Mouse (Mus musculus) erythroblast, adult 5-6 weeks (primary cell): ENCODE measurements around the gene Krtap4-2. TPM values are rescaled to one million over a fixed set of nuclear protein-coding genes. Genes with fewer than 3 reads are reported as not detected.
"Not testable (repeated sequence)": the region's sequence is repeated elsewhere in the genome, so short reads cannot be mapped to it uniquely, and the experiment has no call there.

Experiments used
- ATAC-seq: replicated peaks from 2 replicates; pipeline ENCODE4 v1.8.0; 2016; ENCODE audit warnings: moderate number of reproducible peaks, mild to moderate bottlenecking, moderate TSS enrichment, inconsistent platforms; ENCODE audit not compliant: poor library complexity, low FRiP score, severe bottlenecking
- total RNA-seq, 2 experiments: library from RNA; stranded (forward) in 1 of 2; stranded (reverse) in 1 of 2; fragments of 150-400 nt in 1 of 2; fragments of 200-764, 138-1000 nt in 1 of 2; gene quantifications; 2 replicates each; pipeline versions ENCODE4 v1.2.3 to v1.2.4; 2015 to 2017; ENCODE audit warnings: low replicate concordance in 2 of 2

The Krtap4-2 gene
- total RNA-seq, 2 experiments from 2014 or later: not detected

DNA sequence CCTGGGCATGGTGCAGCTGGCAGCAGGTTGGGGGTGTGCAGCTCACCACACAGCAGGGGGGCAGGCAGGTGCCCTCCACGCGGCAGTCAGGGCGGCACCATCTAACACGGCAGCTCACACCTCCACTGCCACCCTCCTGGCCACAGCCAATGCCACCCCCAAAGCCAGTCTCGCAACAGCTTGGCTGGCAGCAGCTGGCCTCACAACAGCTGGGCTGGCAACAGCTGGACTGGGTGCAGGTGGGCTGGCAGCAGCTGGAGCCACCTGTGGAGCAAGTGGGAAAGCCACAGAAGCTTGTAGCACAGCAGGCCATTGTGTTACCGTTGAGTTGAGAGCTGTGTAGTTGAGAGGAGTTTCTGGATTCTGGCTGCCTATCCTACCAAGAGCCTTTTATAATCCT, 37.1 kb downstream of the Krtap4-2 start, which contains the start of gene Krtap9-3:
Gene Krtap9-3 (minus strand): TSS at position 364 of the 400 bp plus-strand sequence.
- not testable (repeated sequence) for ATAC-seq

- no peak for ATAC-seq
Observed at GRCm38 (mm10) chr11:99590981-99591380, 43.9 kb downstream of the Krtap4-2 start, which contains the start of gene Krtap1-3. Krtap1-3 (minus strand) TSS chr11:99591339.

DNA sequence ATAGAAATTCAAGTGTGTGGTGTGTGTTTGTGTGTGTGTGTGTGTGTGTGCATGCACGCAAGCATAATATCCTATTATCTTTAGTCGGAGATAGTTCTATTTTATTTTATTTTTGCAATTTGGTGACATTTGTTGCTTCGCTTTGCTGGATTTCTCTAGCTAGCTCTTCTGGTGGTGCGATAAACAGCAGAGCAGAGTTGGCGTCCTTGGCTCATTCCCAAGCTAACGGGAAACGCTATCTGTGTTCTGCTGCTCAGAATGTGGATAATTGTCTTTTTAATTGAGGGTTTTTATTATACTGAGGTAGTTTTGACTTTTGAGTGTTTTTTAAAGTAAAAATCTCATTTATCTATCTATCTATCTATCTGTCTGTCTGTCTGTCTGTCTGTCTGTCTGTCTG, 49.8 kb downstream of the Krtap4-2 start:
- ATAC-seq: no peak

Other genes starting within 250 kb of the Krtap4-2 start
Only the 30 nearest of the 39 such genes appear.
- gene Krt23, start 141.9 kb downstream of the Krtap4-2 start, total RNA-seq (2015; ENCODE audit: low replicate concordance): not detected in 2 replicates
- gene Krt23, start 141.9 kb downstream of the Krtap4-2 start, total RNA-seq (2017; ENCODE audit: low replicate concordance): not detected in 2 replicates
- gene Krt39, start 113.7 kb downstream of the Krtap4-2 start, total RNA-seq (2015; ENCODE audit: low replicate concordance): not detected in 2 replicates
- 0.70 TPM in 1 of 2 replicates, not detected in the other for gene Krt39, start 113.7 kb downstream of the Krtap4-2 start, total RNA-seq (2017; ENCODE audit: low replicate concordance)
- not detected in 2 replicates for gene Krt40, start 91.9 kb downstream of the Krtap4-2 start, total RNA-seq (2015; ENCODE audit: low replicate concordance)
- not detected in 2 replicates for gene Krt40, start 91.9 kb downstream of the Krtap4-2 start, total RNA-seq (2017; ENCODE audit: low replicate concordance)
- gene Krtap3-3, start 84.2 kb downstream of the Krtap4-2 start, total RNA-seq (2015; ENCODE audit: low replicate concordance): not detected in 2 replicates
- gene Krtap3-3, start 84.2 kb downstream of the Krtap4-2 start, total RNA-seq (2017; ENCODE audit: low replicate concordance): not detected in 2 replicates
- not detected in 2 replicates for gene Krtap3-2, start 78.2 kb downstream of the Krtap4-2 start, total RNA-seq (2015; ENCODE audit: low replicate concordance)
- gene Krtap3-2, start 78.2 kb downstream of the Krtap4-2 start, total RNA-seq (2017; ENCODE audit: low replicate concordance): not detected in 2 replicates
- not detected in 2 replicates for gene Gm11939, start 75.6 kb downstream of the Krtap4-2 start, total RNA-seq (2015; ENCODE audit: low replicate concordance)
- gene Gm11939, start 75.6 kb downstream of the Krtap4-2 start, total RNA-seq (2017; ENCODE audit: low replicate concordance): not detected in 2 replicates
- not detected in 2 replicates for gene Krtap3-1, start 68.5 kb downstream of the Krtap4-2 start, total RNA-seq (2015; ENCODE audit: low replicate concordance)
- gene Krtap3-1, start 68.5 kb downstream of the Krtap4-2 start, total RNA-seq (2017; ENCODE audit: low replicate concordance): not detected in 2 replicates
- gene Krtap1-5, start 54.1 kb downstream of the Krtap4-2 start, total RNA-seq (2015; ENCODE audit: low replicate concordance): not detected in 2 replicates
- not detected in 2 replicates for gene Krtap1-5, start 54.1 kb downstream of the Krtap4-2 start, total RNA-seq (2017; ENCODE audit: low replicate concordance)
- not detected in 2 replicates for gene Krtap1-4, start 51.4 kb downstream of the Krtap4-2 start, total RNA-seq (2015; ENCODE audit: low replicate concordance)
- not detected in 2 replicates for gene Krtap1-4, start 51.4 kb downstream of the Krtap4-2 start, total RNA-seq (2017; ENCODE audit: low replicate concordance)
- gene Krtap1-3, start 43.7 kb downstream of the Krtap4-2 start, total RNA-seq (2015; ENCODE audit: low replicate concordance): not detected in 2 replicates
- gene Krtap1-3, start 43.7 kb downstream of the Krtap4-2 start, total RNA-seq (2017; ENCODE audit: low replicate concordance): not detected in 2 replicates
- not detected in 2 replicates for gene Krtap9-3, start 37.0 kb downstream of the Krtap4-2 start, total RNA-seq (2015; ENCODE audit: low replicate concordance)
- not detected in 2 replicates for gene Krtap9-3, start 37.0 kb downstream of the Krtap4-2 start, total RNA-seq (2017; ENCODE audit: low replicate concordance)
- not detected in 2 replicates for gene Gm11938, start 31.8 kb downstream of the Krtap4-2 start, total RNA-seq (2015; ENCODE audit: low replicate concordance)
- gene Gm11938, start 31.8 kb downstream of the Krtap4-2 start, total RNA-seq (2017; ENCODE audit: low replicate concordance): not detected in 2 replicates
- gene Gm11937, start 24.9 kb downstream of the Krtap4-2 start, total RNA-seq (2015; ENCODE audit: low replicate concordance): not detected in 2 replicates
- gene Gm11937, start 24.9 kb downstream of the Krtap4-2 start, total RNA-seq (2017; ENCODE audit: low replicate concordance): not detected in 2 replicates
- not detected in 2 replicates for gene Krtap2-4, start 20.2 kb downstream of the Krtap4-2 start, total RNA-seq (2015; ENCODE audit: low replicate concordance)
- gene Krtap2-4, start 20.2 kb downstream of the Krtap4-2 start, total RNA-seq (2017; ENCODE audit: low replicate concordance): not detected in 2 replicates
- gene Gm11562, start 14.6 kb downstream of the Krtap4-2 start, total RNA-seq (2015; ENCODE audit: low replicate concordance): not detected in 2 replicates
- not detected in 2 replicates for gene Gm11562, start 14.6 kb downstream of the Krtap4-2 start, total RNA-seq (2017; ENCODE audit: low replicate concordance)
- gene Krtap4-1, start 6.8 kb downstream of the Krtap4-2 start, total RNA-seq (2015; ENCODE audit: low replicate concordance): not detected in 2 replicates
- gene Krtap4-1, start 6.8 kb downstream of the Krtap4-2 start, total RNA-seq (2017; ENCODE audit: low replicate concordance): not detected in 2 replicates
- not detected in 2 replicates for gene Krtap4-7, start 9.0 kb upstream of the Krtap4-2 start, total RNA-seq (2015; ENCODE audit: low replicate concordance)
- gene Krtap4-7, start 9.0 kb upstream of the Krtap4-2 start, total RNA-seq (2017; ENCODE audit: low replicate concordance): not detected in 2 replicates
- gene Gm11555, start 15.2 kb upstream of the Krtap4-2 start, total RNA-seq (2015; ENCODE audit: low replicate concordance): not detected in 2 replicates
- gene Gm11555, start 15.2 kb upstream of the Krtap4-2 start, total RNA-seq (2017; ENCODE audit: low replicate concordance): not detected in 2 replicates
- gene Gm11563, start 23.9 kb upstream of the Krtap4-2 start, total RNA-seq (2015; ENCODE audit: low replicate concordance): not detected in 2 replicates
- gene Gm11563, start 23.9 kb upstream of the Krtap4-2 start, total RNA-seq (2017; ENCODE audit: low replicate concordance): not detected in 2 replicates
- not detected in 2 replicates for gene Krtap4-6, start 30.9 kb upstream of the Krtap4-2 start, total RNA-seq (2015; ENCODE audit: low replicate concordance)
- not detected in 2 replicates for gene Krtap4-6, start 30.9 kb upstream of the Krtap4-2 start, total RNA-seq (2017; ENCODE audit: low replicate concordance)
- gene Gm14190, start 55.7 kb upstream of the Krtap4-2 start, total RNA-seq (2015; ENCODE audit: low replicate concordance): not detected in 2 replicates
- gene Gm14190, start 55.7 kb upstream of the Krtap4-2 start, total RNA-seq (2017; ENCODE audit: low replicate concordance): not detected in 2 replicates
- not detected in 2 replicates for gene Gm14180, start 99.2 kb upstream of the Krtap4-2 start, total RNA-seq (2015; ENCODE audit: low replicate concordance)
- gene Gm14180, start 99.2 kb upstream of the Krtap4-2 start, total RNA-seq (2017; ENCODE audit: low replicate concordance): not detected in 2 replicates
- gene Gm11595, start 137.8 kb upstream of the Krtap4-2 start, total RNA-seq (2015; ENCODE audit: low replicate concordance): not detected in 2 replicates
- gene Gm11595, start 137.8 kb upstream of the Krtap4-2 start, total RNA-seq (2017; ENCODE audit: low replicate concordance): not detected in 2 replicates
- gene Krtap4-8, start 145.6 kb upstream of the Krtap4-2 start, total RNA-seq (2015; ENCODE audit: low replicate concordance): not detected in 2 replicates
- not detected in 2 replicates for gene Krtap4-8, start 145.6 kb upstream of the Krtap4-2 start, total RNA-seq (2017; ENCODE audit: low replicate concordance)
- not detected in 2 replicates for gene Krtap4-9, start 150.1 kb upstream of the Krtap4-2 start, total RNA-seq (2015; ENCODE audit: low replicate concordance)
- gene Krtap4-9, start 150.1 kb upstream of the Krtap4-2 start, total RNA-seq (2017; ENCODE audit: low replicate concordance): not detected in 2 replicates
- not detected in 2 replicates for gene Gm11596, start 158.4 kb upstream of the Krtap4-2 start, total RNA-seq (2015; ENCODE audit: low replicate concordance)
- gene Gm11596, start 158.4 kb upstream of the Krtap4-2 start, total RNA-seq (2017; ENCODE audit: low replicate concordance): not detected in 2 replicates
- gene Gm11569, start 163.8 kb upstream of the Krtap4-2 start, total RNA-seq (2015; ENCODE audit: low replicate concordance): not detected in 2 replicates
- not detected in 2 replicates for gene Gm11569, start 163.8 kb upstream of the Krtap4-2 start, total RNA-seq (2017; ENCODE audit: low replicate concordance)
- not detected in 2 replicates for gene Gm11554, start 169.4 kb upstream of the Krtap4-2 start, total RNA-seq (2015; ENCODE audit: low replicate concordance)
- gene Gm11554, start 169.4 kb upstream of the Krtap4-2 start, total RNA-seq (2017; ENCODE audit: low replicate concordance): not detected in 2 replicates
- gene Krtap4-13, start 174.8 kb upstream of the Krtap4-2 start, total RNA-seq (2015; ENCODE audit: low replicate concordance): not detected in 2 replicates
- gene Krtap4-13, start 174.8 kb upstream of the Krtap4-2 start, total RNA-seq (2017; ENCODE audit: low replicate concordance): not detected in 2 replicates
- not detected in 2 replicates for gene Gm11564, start 180.6 kb upstream of the Krtap4-2 start, total RNA-seq (2015; ENCODE audit: low replicate concordance)
- not detected in 2 replicates for gene Gm11564, start 180.6 kb upstream of the Krtap4-2 start, total RNA-seq (2017; ENCODE audit: low replicate concordance)